Mouse (Mus musculus) T-helper 17 cell (primary cell): ENCODE measurements at regions not wholly inside any gene's neighbourhood (a gene's known extent, or its start where the extent isn't known, plus 50 kb on each side); places are given as distances from the start of the nearest gene placed in this dataset.

Experiments
- in situ Hi-C, 2 experiments: fragments of 300-600 bp; cut with MboI, MseI; formaldehyde crosslinking; loops; 1 replicate in 1 of 2; 2 replicates in 1 of 2; pipeline ENCODE4 v1.15.1; 2025; ENCODE audit warnings: high pct_unique_total_duplicates in 2 of 2

GRCm38 (mm10) chr6:143372487-143372886 lies 205.5 kb downstream of the Etnk1 start:
- in situ Hi-C loops: no loop called here

DNA sequence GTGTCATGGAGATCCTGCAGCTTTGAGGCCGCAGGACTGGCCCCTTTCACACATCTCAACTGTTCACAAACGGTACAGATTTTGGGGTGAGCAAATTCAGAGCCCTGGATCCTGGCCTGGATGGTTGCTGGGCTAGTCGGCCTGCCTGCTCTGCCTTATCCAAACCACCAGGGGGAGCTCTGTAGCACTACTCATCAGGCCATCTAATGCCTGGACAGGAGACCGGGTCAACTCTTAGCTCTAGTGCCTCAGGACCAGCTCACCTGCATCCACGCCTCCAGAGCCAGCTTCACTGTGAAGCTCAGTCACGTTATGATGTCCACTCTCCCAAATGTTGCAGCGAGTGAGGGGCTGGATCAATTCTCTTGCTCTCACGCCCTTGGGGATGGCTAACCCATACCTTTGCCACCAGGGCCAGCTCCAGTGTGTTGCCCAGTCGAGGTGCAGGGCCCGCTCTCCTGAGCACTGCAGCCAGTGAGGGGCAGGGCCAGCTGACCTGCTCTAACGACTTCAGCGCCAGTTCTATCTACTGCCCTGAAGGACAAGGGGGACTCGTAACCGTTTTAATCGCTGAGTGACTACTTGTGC lies 206.8 kb downstream of the Etnk1 start:
- in situ Hi-C loops: no loop called here

DNA sequence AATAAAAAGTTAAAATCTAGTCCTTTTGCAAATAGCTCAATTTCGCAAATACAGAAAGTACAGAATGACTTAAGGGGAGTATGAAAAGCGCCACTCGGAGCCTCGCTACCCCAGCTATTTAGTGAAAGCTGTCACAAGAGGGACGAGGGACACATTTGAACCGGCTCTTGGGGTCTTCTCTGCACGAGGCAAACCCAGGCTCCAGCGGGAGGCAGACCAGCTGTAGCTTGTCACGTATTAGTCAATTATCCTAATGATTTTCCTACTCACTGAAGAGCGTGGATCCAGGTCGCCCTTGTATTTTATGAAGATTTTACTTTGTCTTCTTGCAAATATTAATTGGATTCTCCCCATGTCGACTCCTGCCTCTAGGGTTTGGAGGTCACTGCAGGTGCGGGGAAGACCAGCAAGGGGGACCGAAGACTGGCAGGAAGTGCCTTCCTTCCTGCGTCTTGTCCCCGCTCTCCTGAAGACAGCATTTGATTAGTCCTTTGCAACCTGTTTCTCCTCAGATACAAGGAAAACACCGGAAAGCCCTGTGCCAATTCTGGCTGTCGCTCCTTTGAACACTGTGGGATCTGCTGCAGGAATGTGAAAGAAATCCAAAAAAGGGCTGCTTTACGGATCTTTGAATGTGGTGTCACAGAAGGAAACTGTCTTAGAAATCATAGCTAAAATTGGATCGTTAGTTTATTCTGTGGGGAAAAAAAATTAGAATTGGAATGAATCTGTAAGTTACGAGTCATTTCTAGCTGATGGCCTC lies 209.1 kb downstream of the Etnk1 start:
- in situ Hi-C loops: no loop called here

GRCm38 (mm10) chr6:143377121-143377520 lies 210.1 kb downstream of the Etnk1 start:
- in situ Hi-C loops: no loop called here

- in situ Hi-C loops: no loop called here
These were observed 211.1 kb downstream of the Etnk1 start for GRCm38 (mm10) chr6:143378126-143378525.

GRCm38 (mm10) chr6:143380490-143380889 lies 213.5 kb downstream of the Etnk1 start:
- in situ Hi-C loops: no loop called here

DNA sequence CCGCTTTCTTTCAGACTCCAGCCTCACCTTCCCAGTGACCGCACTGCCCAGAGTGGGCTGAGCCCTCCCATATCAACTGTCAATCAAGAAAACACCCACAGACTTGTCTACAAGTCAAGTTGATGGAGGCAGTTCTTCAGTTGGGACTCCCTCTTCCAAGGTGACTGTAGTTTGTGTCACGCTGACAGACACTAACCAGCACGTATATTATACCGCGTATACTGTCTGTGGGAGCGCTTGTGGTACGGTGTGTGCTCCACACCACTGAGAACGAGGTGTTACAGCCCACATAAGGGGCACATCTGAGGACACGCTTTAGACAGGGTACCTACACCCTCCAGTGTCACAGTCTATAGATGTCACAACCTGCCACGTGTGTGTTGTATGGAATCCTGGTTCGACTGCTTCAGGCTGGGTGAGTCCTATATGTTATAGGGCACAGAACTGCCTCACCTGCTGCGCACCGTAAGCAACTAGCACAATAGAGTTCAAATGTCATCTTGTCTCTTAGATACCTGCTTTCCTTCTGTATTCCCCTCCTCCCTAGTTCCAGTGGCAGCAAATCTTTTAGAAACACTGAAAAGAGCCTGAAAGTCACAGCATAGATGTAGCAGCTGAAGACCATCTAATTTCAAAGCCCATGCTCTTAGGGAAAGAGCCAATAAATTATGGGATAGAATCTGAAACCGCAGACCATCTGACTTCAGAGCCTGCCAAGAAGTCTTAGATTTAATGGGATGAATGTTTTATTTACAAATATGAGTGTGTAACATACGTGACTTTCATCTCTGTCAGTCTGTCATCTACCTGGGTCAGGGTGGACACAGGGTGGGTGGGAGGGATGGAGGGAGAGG lies 219.8 kb downstream of the Etnk1 start:
- in situ Hi-C loops: no loop called here

GRCm38 (mm10) chr6:143393543-143394207 lies 226.7 kb downstream of the Etnk1 start:
- in situ Hi-C loops: no loop called here

DNA sequence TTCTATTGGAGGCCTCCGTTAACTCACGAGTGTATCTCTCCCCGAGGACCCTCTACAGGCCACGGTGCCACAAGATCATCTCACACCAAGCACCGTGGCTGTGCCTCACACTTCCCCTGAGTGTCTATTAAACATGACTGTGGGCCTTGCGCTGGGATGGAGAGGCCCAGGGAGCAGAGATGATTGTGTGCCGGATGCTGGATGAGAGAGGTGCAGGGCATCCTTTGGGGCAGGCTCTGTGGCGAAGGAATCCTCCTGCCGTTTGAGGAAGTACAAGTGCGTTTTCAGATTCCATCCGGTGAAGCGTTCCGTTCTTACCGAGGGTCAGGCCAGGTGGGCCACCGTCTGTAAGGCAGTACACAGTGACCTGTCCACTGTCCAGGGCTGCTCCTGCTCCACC lies 227.4 kb downstream of the Etnk1 start:
- in situ Hi-C loops: no loop called here

- in situ Hi-C loops: no loop called here
These were observed 234.4 kb downstream of the Etnk1 start for GRCm38 (mm10) chr6:143401436-143401835.

DNA sequence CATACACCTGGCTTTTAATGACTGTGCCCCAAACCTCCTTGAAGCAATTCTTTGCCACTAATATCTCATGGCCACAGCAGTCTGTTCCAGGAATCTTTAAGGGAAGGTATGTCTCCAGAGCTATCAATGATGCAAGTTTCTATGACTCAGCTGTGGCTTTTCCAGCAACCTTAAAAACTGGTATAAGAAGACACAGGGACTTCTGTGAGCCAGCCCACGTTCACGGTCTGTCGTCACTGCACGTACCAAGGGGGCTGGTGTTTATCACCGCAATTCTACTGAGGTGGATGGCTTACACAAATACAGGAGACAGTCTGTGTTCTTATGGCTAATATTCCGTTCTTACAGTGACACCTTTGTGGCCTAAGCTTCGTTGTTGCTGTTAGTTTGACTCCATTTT lies 234.9 kb downstream of the Etnk1 start:
- in situ Hi-C loops: no loop called here

DNA sequence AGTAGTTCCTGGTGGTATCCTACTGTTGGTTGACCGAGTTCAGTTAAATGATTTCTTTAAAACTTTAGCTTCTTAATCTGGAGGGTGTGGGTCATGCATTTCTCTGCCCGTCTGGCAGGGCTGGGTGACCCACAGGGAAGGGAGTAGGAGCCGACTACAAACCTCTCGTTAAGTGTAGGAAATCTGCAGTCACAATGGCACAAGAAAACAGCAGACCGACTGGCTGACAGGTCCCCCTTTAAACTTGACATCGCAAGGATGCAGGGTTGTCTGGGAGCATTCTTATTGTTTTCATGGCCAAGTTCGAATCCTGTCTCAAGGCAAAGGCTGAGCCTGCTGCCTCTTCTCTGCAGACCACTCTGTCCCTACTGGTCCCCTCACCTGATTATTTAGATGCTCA lies 235.7 kb downstream of the Etnk1 start:
- in situ Hi-C loops: no loop called here

DNA sequence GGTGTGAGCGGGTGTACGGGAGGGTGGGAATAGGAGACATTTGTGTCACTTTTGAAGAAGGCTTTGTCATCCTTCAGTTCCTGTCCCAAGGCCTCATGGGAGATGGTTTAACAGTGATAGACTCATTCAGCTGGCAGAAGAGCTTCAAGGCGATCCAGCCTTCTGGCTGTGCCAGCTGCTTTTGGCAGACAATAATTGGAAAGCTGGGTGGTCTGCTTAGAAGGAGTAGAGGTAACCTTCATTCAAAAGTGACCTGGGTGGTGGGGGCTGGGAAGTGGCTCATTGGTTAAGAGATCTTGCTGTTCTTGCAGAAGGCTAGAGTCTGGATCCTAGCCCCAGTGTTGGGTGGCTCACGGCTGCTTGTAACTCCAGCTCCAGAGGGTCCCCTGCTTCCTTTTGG lies 237.5 kb downstream of the Etnk1 start:
- in situ Hi-C loops: no loop called here

DNA sequence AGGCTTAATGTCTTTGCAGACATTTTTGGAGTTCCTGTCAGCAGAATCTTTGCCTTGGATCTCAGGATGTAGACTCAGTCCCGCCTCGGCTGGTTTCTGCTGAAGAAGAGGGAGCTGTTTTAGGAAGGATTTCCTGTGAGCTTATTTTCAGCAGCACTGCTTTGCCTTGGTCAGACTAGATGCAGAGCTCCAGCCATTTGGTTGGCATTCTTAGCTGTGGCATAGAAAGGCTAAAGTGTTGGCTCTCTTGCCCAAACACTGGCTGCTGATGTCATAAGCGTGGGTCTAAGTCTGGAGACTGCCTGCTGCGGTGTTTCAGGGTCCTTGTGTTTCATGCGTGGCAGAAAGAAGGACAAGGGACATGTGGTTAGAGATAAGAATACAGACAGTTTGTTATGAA lies 245.0 kb downstream of the Etnk1 start:
- in situ Hi-C loops: no loop called here

DNA sequence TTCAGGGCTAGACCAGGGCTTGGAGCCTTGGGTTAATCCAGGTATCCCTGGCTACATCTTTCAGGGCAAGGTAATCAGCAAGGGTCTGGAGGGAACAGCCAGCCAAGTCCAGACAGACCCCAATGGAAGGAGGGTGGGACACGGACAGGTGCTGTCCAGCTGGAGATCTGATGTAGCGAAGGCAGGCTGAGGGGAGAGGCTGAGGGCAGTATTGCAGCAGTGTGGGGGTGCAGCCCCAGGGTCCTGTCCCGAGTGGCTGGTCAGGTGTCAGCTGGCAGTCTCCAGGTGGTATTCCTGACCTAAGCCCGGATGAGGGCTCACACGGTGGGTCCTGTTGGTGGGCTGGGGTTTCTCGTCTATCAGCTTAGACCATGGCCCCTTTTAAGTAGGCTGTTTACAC lies 245.7 kb downstream of the Etnk1 start:
- in situ Hi-C loops: no loop called here

- in situ Hi-C loops: no loop called here
These were observed 247.8 kb downstream of the Etnk1 start for GRCm38 (mm10) chr6:143414590-143415382.

- in situ Hi-C loops: no loop called here
These were observed 248.4 kb downstream of the Etnk1 start for GRCm38 (mm10) chr6:143415383-143415778.

DNA sequence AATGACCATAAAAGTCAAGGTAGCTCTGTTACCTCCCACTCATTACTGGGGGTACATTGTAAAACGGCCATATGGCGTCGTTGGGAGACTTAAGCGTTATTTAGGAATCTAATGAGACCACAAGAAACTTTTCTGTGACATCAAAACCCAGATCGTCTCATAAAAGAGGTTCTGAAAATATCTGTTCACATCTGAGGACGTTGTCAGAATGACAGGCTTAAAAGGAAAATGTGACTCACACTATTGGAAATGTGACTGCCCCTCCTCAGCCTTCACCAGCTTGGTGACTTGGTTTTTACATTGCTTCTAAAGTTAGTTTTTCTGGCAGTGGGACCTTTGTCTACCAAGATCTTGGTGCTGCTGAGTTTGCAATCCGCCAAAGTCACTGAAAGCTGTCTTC lies 252.9 kb downstream of the Etnk1 start:
- in situ Hi-C loops: no loop called here

DNA sequence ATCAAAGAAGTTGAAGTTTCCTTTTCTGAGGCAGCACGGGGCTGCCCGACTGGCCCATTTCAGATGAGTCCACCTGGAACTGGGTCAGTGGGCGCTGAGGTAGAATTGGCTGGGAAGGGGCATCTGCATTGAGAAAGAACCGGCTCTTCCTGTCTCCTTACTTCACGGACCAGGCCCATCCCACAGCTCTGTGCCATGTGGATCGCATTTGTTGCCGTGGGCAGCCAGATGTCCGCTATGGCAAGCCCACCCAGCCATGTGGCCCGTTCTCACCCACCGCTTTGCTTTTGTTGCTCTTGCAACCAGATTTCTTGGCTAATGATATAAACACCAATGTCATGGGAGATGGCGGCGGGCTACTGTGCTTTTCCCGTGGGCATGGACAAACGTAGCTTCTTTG lies 256.0 kb downstream of the Etnk1 start:
- in situ Hi-C loops: no loop called here

DNA sequence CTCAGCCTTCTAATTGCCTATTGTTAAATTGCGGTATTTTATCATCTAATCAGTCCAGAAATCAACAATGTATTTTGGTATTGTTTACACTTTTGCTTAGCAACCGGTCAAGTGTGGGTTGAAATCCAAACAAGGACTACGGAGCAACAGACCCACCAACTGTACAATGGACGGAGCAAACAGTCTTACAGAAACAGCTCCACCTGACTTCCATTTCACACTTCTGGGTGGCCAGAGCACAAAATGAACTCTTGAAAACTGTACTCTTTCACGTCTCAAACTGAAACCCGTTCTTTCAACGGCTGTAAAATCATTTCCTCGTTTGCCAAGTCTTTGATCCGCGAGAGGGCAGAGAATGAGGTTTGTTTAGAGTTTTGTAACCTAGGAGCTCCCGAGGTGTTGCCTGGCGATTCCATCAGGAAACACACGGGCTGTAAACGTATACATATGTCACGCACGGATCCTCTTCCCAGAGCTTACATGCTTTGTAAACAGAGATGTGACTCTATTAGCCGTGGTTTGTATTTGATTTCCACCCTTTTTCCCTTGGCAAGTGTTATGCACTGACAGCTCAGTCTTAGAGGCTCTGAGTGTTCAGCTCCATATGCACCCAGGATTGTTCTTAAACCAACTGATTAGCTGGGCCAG lies 258.3 kb downstream of the Etnk1 start:
- in situ Hi-C loops: no loop called here
